Mouse (Mus musculus) leukemia stem cell, adult 10-12 weeks (primary cell): ENCODE results near the gene Gtf3c6. TPM values are rescaled to one million over a fixed set of nuclear protein-coding genes. Genes with fewer than 3 reads are reported as not detected.

Experiments used
- polyA plus RNA-seq: library from polyadenylated mRNA; stranded (reverse); fragments of >175 nt; gene quantifications from 2 replicates; pipeline ENCODE4 v1.2.3, GENCODE M21; 2012; ENCODE audit warnings: low replicate concordance

The Gtf3c6 gene
- polyA plus RNA-seq, result 2.5 and 6.6 TPM in 2 replicates

GRCm38 (mm10) chr10:40257414-40258255 is at the start of gene Gtf3c6:
Gene Gtf3c6 (minus strand): TSS chr10:40258108.

GRCm38 (mm10) chr10:40302140-40302985 is 44.5 kb upstream of the Gtf3c6 start, which contains the start of gene Amd1:
Gene Amd1 (minus strand): TSS chr10:40302186.

GRCm38 (mm10) chr10:40246374-40247165 is 11.3 kb downstream of the Gtf3c6 start, which contains the start of gene Rpf2:
Gene Rpf2 (minus strand): TSS chr10:40247036.

Other genes starting within 250 kb of the Gtf3c6 start
- not detected in 2 replicates for gene Mfsd4b1, start 232.8 kb downstream of the Gtf3c6 start, polyA plus RNA-seq
- gene Slc16a10, start 115.8 kb downstream of the Gtf3c6 start, polyA plus RNA-seq, result 29.9 and 32.7 TPM in 2 replicates
- gene Rpf2, start 11.1 kb downstream of the Gtf3c6 start, polyA plus RNA-seq, result 1.7 and 4.3 TPM in 2 replicates
- gene Amd1, start 44.1 kb upstream of the Gtf3c6 start, polyA plus RNA-seq, result 8.3 and 10.4 TPM in 2 replicates
- 8.1 and 9.4 TPM in 2 replicates for gene Cdk19, start 81.5 kb upstream of the Gtf3c6 start, polyA plus RNA-seq